Mouse (Mus musculus): Measurements from ENCODE around the gene Spag16. TPM values are rescaled to one million over a fixed set of nuclear protein-coding genes. Genes with fewer than 3 reads are reported as not detected.

Spag16 gene
- polyA plus RNA-seq, 1 experiment from 2014 or later = 0.70 TPM

- Histone ChIP-seq H3K4me2 (no peak overlapping the region), H3K4me3 (no peak overlapping the region), H3K9me3 (0 out of 2 replicates have a peak, but pooled peaks cover 8% of the 10 kb centered on the region), H3K4me1 (peaks cover 13% of the 10 kb centered on the region), H3K9ac (no peak overlapping the region), H3K27me3 (replicated peaks) (no peaks in the 10 kb centered on the region), H3K27ac (replicated peaks) (no peak overlapping the region), H3K36me3 (no peaks in the 10 kb centered on the region)
- 53% methylated on average over 2 of the region's 2 CpGs for WGBS
- ATAC-seq (ENCODE audit: extremely low read depth, insufficient number of reproducible peaks, low FRiP score, low TSS enrichment) = no peak
These were observed 700.4 kb downstream of the Spag16 start for GRCm38 (mm10) chr1:70527134-70527533.

DNA sequence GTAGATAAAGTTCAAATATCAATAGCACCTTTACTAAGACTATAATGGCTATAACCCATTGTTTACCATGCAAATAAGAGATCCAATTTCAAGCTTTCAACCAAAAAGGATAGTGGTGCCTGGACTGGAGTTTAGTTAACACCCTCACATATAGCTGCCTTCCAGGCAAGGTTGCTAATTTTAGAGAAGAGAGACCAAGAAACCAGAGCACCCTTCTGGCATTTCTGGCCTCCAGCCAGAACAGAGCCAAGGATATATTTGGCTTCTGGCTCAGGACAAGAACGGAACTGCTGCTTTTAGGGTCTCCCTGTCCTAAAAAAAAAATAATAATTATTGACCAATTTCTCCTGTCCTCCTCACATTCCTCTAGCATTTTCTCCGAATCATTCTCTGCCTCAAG lies 703.0 kb downstream of the Spag16 start:
- no peak for ATAC-seq (ENCODE audit: extremely low read depth, insufficient number of reproducible peaks, low FRiP score, low TSS enrichment)
- 50% methylated on average over 2 of the region's 2 CpGs for WGBS
- no peaks in the 10 kb centered on the region for H3K36me3 ChIP-seq
- peaks cover 13% of the 10 kb centered on the region for H3K4me1 ChIP-seq
- H3K27me3 ChIP-seq (replicated peaks) = no peaks in the 10 kb centered on the region
- no peaks in the 10 kb centered on the region for H3K9me3 ChIP-seq
- H3K4me2 ChIP-seq = no peak overlapping the region
- H3K4me3 ChIP-seq = no peak overlapping the region
- H3K9ac ChIP-seq = no peak overlapping the region
- peak overlapping the region; percentile 36 for H3K27ac ChIP-seq (replicated peaks)

GRCm38 (mm10) chr1:70551839-70552238 lies 725.1 kb downstream of the Spag16 start:
- no peaks in the 10 kb centered on the region for H3K36me3 ChIP-seq
- no peak for ATAC-seq (ENCODE audit: extremely low read depth, insufficient number of reproducible peaks, low FRiP score, low TSS enrichment)
- 63% methylated on average over 2 of the region's 2 CpGs for WGBS
- no peaks in the 10 kb centered on the region for H3K9me3 ChIP-seq
- H3K27me3 ChIP-seq (replicated peaks) = no peaks in the 10 kb centered on the region
- no peaks in the 10 kb centered on the region for H3K4me1 ChIP-seq
- H3K4me2 ChIP-seq = no peak overlapping the region
- no peak overlapping the region for H3K9ac ChIP-seq
- no peak overlapping the region for H3K27ac ChIP-seq (replicated peaks)
- H3K4me3 ChIP-seq = no peak overlapping the region

DNA sequence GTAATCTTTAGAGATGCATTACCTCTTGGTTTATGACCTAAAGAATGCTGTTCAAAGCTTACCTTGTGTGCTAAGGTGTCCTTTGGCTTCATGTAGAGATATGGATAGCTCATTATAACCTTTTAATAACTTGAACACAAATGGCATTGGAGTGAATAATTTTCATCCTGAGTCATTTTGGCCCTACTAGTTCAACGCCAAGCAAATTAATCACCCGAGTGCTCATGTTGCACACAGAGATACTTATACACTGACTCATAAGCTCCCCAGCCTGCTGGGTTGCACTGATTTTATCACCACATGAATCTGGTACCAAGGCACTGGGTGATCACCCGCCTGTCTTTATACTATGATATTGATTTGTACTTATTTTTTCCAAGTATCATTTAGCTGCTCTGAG lies 795.0 kb downstream of the Spag16 start:
- H3K9ac ChIP-seq = no peak overlapping the region
- no peak for ATAC-seq (ENCODE audit: extremely low read depth, insufficient number of reproducible peaks, low FRiP score, low TSS enrichment)
- H3K4me3 ChIP-seq = no peak overlapping the region
- H3K9me3 ChIP-seq = no peaks in the 10 kb centered on the region
- H3K4me1 ChIP-seq = no peaks in the 10 kb centered on the region
- 77% methylated on average over 3 of the region's 3 CpGs for WGBS
- H3K36me3 ChIP-seq = no peaks in the 10 kb centered on the region
- no peak overlapping the region for H3K4me2 ChIP-seq
- no peak overlapping the region for H3K27ac ChIP-seq (replicated peaks)
- no peaks in the 10 kb centered on the region for H3K27me3 ChIP-seq (replicated peaks)

DNA sequence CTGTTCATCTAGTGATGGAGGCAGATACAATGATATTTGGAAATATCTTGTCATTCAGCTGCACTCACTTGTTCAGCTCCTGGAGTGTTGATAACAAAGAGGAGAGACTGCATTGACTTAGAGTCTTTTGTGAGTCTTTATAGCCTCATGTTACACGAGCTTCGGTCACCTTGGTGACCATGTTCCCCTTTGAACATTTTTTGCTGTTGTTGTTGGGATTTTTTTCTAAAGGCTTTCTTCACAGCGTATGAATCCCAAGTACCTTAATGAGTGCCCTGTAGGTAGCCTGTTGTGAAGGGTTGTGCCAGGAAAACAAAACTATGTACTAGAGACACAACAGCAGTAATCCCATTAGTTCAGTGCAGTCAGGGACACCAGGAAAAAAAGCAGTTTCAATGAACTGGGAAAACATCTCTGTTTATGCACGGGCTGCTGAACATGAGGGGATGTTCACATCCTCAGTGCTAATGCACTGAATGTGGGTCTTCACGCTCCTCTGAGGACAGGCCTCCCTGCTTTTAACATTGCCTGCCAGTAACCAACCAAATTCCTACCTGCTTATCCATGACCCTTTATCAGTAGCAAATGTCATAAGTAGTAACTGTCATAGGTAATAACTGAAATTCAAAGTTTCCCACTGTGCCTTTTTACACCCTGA lies 798.2 kb downstream of the Spag16 start:
- H3K9ac ChIP-seq = no peak overlapping the region
- H3K4me2 ChIP-seq = no peak overlapping the region
- 70% methylated on average over 5 of the region's 5 CpGs for WGBS

GRCm38 (mm10) chr1:70652719-70653118 lies 825.9 kb downstream of the Spag16 start:
- no peak for ATAC-seq (ENCODE audit: extremely low read depth, insufficient number of reproducible peaks, low FRiP score, low TSS enrichment)
- no peaks in the 10 kb centered on the region for H3K36me3 ChIP-seq
- 78% methylated on average over 4 of the region's 4 CpGs for WGBS
- H3K27ac ChIP-seq (replicated peaks) = no peak overlapping the region
- H3K9me3 ChIP-seq = no peaks in the 10 kb centered on the region
- H3K27me3 ChIP-seq (replicated peaks) = no peaks in the 10 kb centered on the region
- H3K9ac ChIP-seq = no peak overlapping the region
- no peaks in the 10 kb centered on the region for H3K4me1 ChIP-seq
- H3K4me3 ChIP-seq = no peak overlapping the region
- H3K4me2 ChIP-seq = no peak overlapping the region

More for the DNA sequence above, 798.2 kb downstream of the Spag16 start:
- Histone ChIP-seq H3K27ac (replicated peaks) (no peak overlapping the region), H3K36me3 (no peaks in the 10 kb centered on the region), H3K9me3 (no peaks in the 10 kb centered on the region), H3K4me3 (no peak overlapping the region), H3K27me3 (replicated peaks) (no peaks in the 10 kb centered on the region), H3K4me1 (no peaks in the 10 kb centered on the region)
- no peak for ATAC-seq (ENCODE audit: extremely low read depth, insufficient number of reproducible peaks, low FRiP score, low TSS enrichment)

GRCm38 (mm10) chr1:70692529-70692928 lies 865.8 kb downstream of the Spag16 start:
- Histone ChIP-seq H3K4me2 (no peak overlapping the region), H3K9ac (no peak overlapping the region), H3K9me3 (no peaks in the 10 kb centered on the region), H3K27ac (replicated peaks) (no peak overlapping the region), H3K4me1 (no peaks in the 10 kb centered on the region), H3K4me3 (no peak overlapping the region), H3K27me3 (replicated peaks) (no peaks in the 10 kb centered on the region), H3K36me3 (no peaks in the 10 kb centered on the region)
- 75% methylated on average over 2 of the region's 2 CpGs for WGBS
- ATAC-seq (ENCODE audit: extremely low read depth, insufficient number of reproducible peaks, low FRiP score, low TSS enrichment) = no peak

GRCm38 (mm10) chr1:70700270-70700669 lies 873.5 kb downstream of the Spag16 start:
- Histone ChIP-seq H3K9ac (no peak overlapping the region), H3K4me1 (peaks cover 15% of the 10 kb centered on the region), H3K36me3 (no peaks in the 10 kb centered on the region), H3K9me3 (no peaks in the 10 kb centered on the region), H3K4me2 (no peak overlapping the region), H3K27ac (replicated peaks) (no peak overlapping the region), H3K4me3 (no peak overlapping the region), H3K27me3 (replicated peaks) (no peaks in the 10 kb centered on the region)
- ATAC-seq (ENCODE audit: extremely low read depth, insufficient number of reproducible peaks, low FRiP score, low TSS enrichment) = no peak
- WGBS = 71% methylated on average over 5 of the region's 5 CpGs

DNA sequence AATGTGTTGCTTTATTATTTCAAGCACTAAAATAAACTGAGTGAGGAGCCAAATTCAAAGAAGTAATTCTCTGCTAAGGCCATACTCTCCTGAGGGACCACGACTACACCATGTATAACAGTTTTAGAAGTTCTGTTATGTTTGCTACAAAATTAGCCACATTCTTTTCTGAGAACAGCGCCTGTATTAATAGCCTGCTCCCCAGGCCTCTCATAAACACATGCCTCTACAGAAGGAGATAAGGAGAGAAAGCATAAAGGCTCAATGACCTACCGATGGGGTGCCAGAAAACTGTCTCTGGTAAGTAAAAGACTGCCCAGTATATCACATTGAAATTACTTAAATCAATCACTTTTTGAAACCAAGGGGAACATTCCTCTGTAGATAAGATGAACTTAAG lies 877.2 kb downstream of the Spag16 start:
- no peak overlapping the region for H3K4me2 ChIP-seq
- peaks cover 15% of the 10 kb centered on the region for H3K4me1 ChIP-seq
- no peak overlapping the region for H3K4me3 ChIP-seq
- no peaks in the 10 kb centered on the region for H3K9me3 ChIP-seq
- 31% methylated on average over 3 of the region's 3 CpGs for WGBS
- H3K27ac ChIP-seq (replicated peaks) = peak overlapping the region; percentile 59; the same call in 1 of the 2 replicates
- no peaks in the 10 kb centered on the region for H3K27me3 ChIP-seq (replicated peaks)
- H3K36me3 ChIP-seq = no peaks in the 10 kb centered on the region
- no peak overlapping the region for H3K9ac ChIP-seq
- ATAC-seq (ENCODE audit: extremely low read depth, insufficient number of reproducible peaks, low FRiP score, low TSS enrichment) = no peak; the same call in 1 of the 2 replicates

DNA sequence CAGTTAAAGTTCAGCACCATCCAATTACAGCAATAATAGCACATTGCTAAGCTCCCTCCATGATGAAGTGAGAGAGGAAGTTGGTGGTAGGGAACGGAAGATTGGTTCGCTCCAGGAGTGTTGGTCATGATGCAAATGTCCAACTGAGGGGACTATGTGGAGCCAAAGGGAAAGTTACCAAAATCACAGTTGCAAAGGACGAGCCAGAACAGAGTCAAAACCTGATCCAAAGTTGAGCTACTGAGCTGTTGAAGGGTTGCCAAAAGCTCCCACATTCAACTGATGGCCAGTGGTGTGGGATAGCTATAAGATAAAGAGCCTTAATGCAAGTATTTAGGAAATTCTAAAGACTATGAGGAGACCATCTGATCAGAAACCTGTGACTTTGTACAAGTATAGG lies 879.1 kb downstream of the Spag16 start:
- Histone ChIP-seq H3K4me1 (peaks cover 15% of the 10 kb centered on the region), H3K27ac (replicated peaks) (no peak overlapping the region)
- WGBS = 73% methylated on average over 3 of the region's 3 CpGs

DNA sequence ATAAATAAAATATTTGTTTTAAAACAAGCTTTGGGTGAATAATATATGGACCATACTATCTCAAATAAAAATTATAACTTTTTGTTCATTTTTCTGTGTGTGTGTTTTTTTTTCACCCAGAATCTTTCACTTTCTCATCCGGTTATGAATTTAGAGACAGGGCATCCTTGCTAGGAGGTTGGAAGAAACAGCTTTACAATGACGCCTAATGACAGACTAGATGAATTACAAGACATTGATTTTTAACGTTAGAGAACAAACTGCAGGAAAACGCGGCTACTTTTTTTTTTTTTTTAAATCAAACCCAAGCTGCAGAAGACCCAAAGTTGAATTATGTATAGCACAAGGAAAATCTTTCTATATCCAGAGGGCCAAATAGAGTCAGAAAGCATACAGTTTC lies 898.3 kb downstream of the Spag16 start:
- Histone ChIP-seq H3K4me3 (no peak overlapping the region), H3K27ac (replicated peaks) (no peak overlapping the region), H3K9ac (no peak overlapping the region), H3K36me3 (no peaks in the 10 kb centered on the region), H3K4me2 (no peak overlapping the region), H3K4me1 (no peaks in the 10 kb centered on the region), H3K27me3 (replicated peaks) (peaks cover 7% of the 10 kb centered on the region), H3K9me3 (no peaks in the 10 kb centered on the region)
- 56% methylated on average over 5 of the region's 5 CpGs for WGBS
- ATAC-seq (ENCODE audit: extremely low read depth, insufficient number of reproducible peaks, low FRiP score, low TSS enrichment) = no peak

More for the DNA sequence above, 879.1 kb downstream of the Spag16 start:
- H3K27me3 ChIP-seq (replicated peaks) = no peaks in the 10 kb centered on the region
- H3K4me2 ChIP-seq = no peak overlapping the region
- no peak overlapping the region for H3K4me3 ChIP-seq
- H3K9ac ChIP-seq = no peak overlapping the region
- no peaks in the 10 kb centered on the region for H3K9me3 ChIP-seq
- ATAC-seq (ENCODE audit: extremely low read depth, insufficient number of reproducible peaks, low FRiP score, low TSS enrichment) = no peak
- H3K36me3 ChIP-seq = no peaks in the 10 kb centered on the region

- WGBS = 11% methylated on average over 13 of the region's 13 CpGs
- Histone ChIP-seq H3K4me1 (no peaks in the 10 kb centered on the region), H3K9ac (no peak within 1 kb of the TSS), H3K9me3 (no peaks in the 10 kb centered on the region), H3K27ac (replicated peaks) (no peak within 1 kb of the TSS), H3K27me3 (replicated peaks) (peaks cover 7% of the 10 kb centered on the region), H3K36me3 (no peaks in the 10 kb centered on the region), H3K4me2 (no peak within 1 kb of the TSS), H3K4me3 (no peak within 1 kb of the TSS)
- ATAC-seq (ENCODE audit: extremely low read depth, insufficient number of reproducible peaks, low FRiP score, low TSS enrichment) = no peak; the same call in 1 of the 2 replicates
These were observed 898.9 kb downstream of the Spag16 start, which contains the start of gene Vwc2l for GRCm38 (mm10) chr1:70725655-70726066. Vwc2l (plus strand) TSS chr1:70725715.

All from heart, embryonic 13.5 days (tissue).